9 mouse cellular contexts compared by ENCODE assay signal in the genomic region with DNA sequence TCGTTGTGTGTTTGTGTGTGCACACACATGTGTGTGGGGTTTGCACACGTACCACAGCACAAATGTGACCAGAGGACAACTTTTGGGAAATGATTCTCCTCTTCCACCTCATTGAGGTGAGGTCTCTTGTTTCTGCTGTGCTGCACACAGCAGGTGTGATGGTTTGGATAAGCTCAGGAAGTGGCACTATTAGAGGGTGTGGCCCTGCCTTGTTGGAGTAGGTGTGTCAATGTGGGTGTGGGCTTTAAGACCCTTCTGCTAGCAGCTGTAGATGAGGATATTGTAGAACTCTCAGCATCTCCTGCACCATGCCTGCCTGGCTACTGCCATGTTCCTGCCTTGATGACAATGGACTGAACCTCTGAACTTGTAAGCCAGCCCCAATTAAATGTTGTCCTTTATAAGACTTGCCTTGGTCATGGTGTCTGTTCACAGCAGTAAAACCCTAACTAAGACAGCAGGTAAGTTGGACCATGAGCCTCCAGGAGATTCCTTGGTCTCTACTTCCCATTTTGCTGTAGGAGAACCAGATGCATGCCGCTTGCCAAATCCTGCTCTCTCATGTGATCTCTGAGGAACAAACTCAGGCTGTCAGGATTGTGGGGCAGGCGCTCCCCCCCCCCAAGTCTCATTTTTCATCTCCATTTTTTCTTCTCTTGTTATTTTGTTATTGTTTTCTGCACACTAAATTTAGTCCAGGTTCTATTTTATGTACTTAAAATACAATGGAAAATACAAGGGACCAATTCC. TPM values are rescaled to one million over a fixed set of nuclear protein-coding genes. Genes with fewer than 3 reads are reported as not detected.
DNase-seq lines count a peak whose midpoint lies in the region; ATAC-seq and TF ChIP-seq lines count a peak whose summit lies in the region.
"Had no signal": no experiment of that assay in that cellular context is flagged by ENCODE, and none has a peak within 500 bp of the region (broad histone marks: within the 10 kb centered on the region; RNA-seq: fewer than 3 reads in every experiment).

No protein-coding gene starts in this region.

- no peak overlapping the region for H3K4me2 ChIP-seq in kidney, embryonic 14.5 days (replicated peaks; ENCODE audit: low read depth, low read length)
- no peak overlapping the region for H3K4me2 ChIP-seq in kidney, embryonic 16.5 days (replicated peaks; ENCODE audit: low read depth, low read length)
- H3K4me2 ChIP-seq in hindbrain, postnatal 0 days (ENCODE audit: low read depth, low read length): no peak overlapping the region
- H3K4me2 ChIP-seq in midbrain, embryonic 15.5 days: no peak overlapping the region

- H3K27me3 ChIP-seq in kidney, embryonic 14.5 days (ENCODE audit: control insufficient read depth, insufficient read depth, low read length): no peaks in the 10 kb centered on the region
- no peaks in the 10 kb centered on the region for H3K27me3 ChIP-seq in kidney, embryonic 16.5 days (ENCODE audit: insufficient read depth, low read length)
- no peaks in the 10 kb centered on the region for H3K27me3 ChIP-seq in embryonic facial prominence, embryonic 10.5 days (replicated peaks; ENCODE audit: low read depth, poor library complexity, severe bottlenecking)
- no peaks in the 10 kb centered on the region for H3K27me3 ChIP-seq in hindbrain, postnatal 0 days (ENCODE audit: insufficient read depth, low read length)
- no peaks in the 10 kb centered on the region for H3K27me3 ChIP-seq in midbrain, embryonic 15.5 days (replicated peaks)

- TF ChIP-seq CTCF in hindbrain, postnatal 0 days (IDR thresholded peaks at IDR 0.05; ENCODE audit: low read depth): no peak

- DNase-seq in embryonic facial prominence, embryonic 10.5 days (ENCODE audit: low spot score): peak; percentile 9
- DNase-seq in hindbrain, postnatal 0 days (ENCODE audit: low spot score): no peak
- DNase-seq in spleen, adult 12 weeks (ENCODE audit: low spot score): no peak
- DNase-seq in adrenal gland, postnatal 25 days: no peak
- DNase-seq: layer of hippocampus, adult 9-11 months had no signal

- no peaks in the 10 kb centered on the region for H3K4me1 ChIP-seq in kidney, embryonic 14.5 days (ENCODE audit: control insufficient read depth, insufficient read depth, low read length)
- H3K4me1 ChIP-seq in kidney, embryonic 16.5 days (ENCODE audit: insufficient read depth, low read length): no peaks in the 10 kb centered on the region
- no peaks in the 10 kb centered on the region for H3K4me1 ChIP-seq in embryonic facial prominence, embryonic 10.5 days
- H3K4me1 ChIP-seq in hindbrain, postnatal 0 days (ENCODE audit: insufficient read depth, low read length): no peaks in the 10 kb centered on the region
- no peaks in the 10 kb centered on the region for H3K4me1 ChIP-seq in midbrain, embryonic 15.5 days

- peak; percentile 20; the same call in 1 of the 2 replicates for ATAC-seq in kidney, embryonic 14.5 days (ENCODE audit: low FRiP score, low TSS enrichment)
- no peak for ATAC-seq in kidney, embryonic 16.5 days (ENCODE audit: low FRiP score, low TSS enrichment)
- 0 out of 2 replicates have a peak, but pooled peaks have one; percentile 13 for ATAC-seq in hindbrain, postnatal 0 days
- ATAC-seq in midbrain, embryonic 15.5 days (replicated peaks): 0 out of 2 replicates have a peak, but pooled peaks have one; percentile 2
- ATAC-seq: Patski had no signal

- WGBS in kidney, embryonic 14.5 days: 72% methylated on average over 4 of the region's 4 CpGs
- WGBS in kidney, embryonic 16.5 days: 77% methylated on average over 4 of the region's 4 CpGs
- WGBS in embryonic facial prominence, embryonic 10.5 days: 77% methylated on average over 4 of the region's 4 CpGs
- WGBS in hindbrain, postnatal 0 days: 77% methylated on average over 4 of the region's 4 CpGs
- WGBS in midbrain, embryonic 15.5 days: 73% methylated on average over 4 of the region's 4 CpGs

- H3K36me3 ChIP-seq in kidney, embryonic 14.5 days (ENCODE audit: control insufficient read depth, insufficient read depth, low read length): no peaks in the 10 kb centered on the region
- no peaks in the 10 kb centered on the region for H3K36me3 ChIP-seq in kidney, embryonic 16.5 days (ENCODE audit: insufficient read depth, low read length)
- no peaks in the 10 kb centered on the region for H3K36me3 ChIP-seq in embryonic facial prominence, embryonic 10.5 days (replicated peaks)
- no peaks in the 10 kb centered on the region for H3K36me3 ChIP-seq in hindbrain, postnatal 0 days (ENCODE audit: insufficient read depth, low read length)
- no peaks in the 10 kb centered on the region for H3K36me3 ChIP-seq in midbrain, embryonic 15.5 days (replicated peaks)

- no peak overlapping the region for H3K4me3 ChIP-seq in kidney, embryonic 14.5 days (ENCODE audit: low read length)
- H3K4me3 ChIP-seq in kidney, embryonic 16.5 days (ENCODE audit: low read length): no peak overlapping the region
- no peak overlapping the region for H3K4me3 ChIP-seq in embryonic facial prominence, embryonic 10.5 days
- H3K4me3 ChIP-seq in hindbrain, postnatal 0 days (ENCODE audit: low read length): no peak overlapping the region
- H3K4me3 ChIP-seq in midbrain, embryonic 15.5 days: no peak overlapping the region

- no peak overlapping the region for H3K9ac ChIP-seq in kidney, embryonic 14.5 days (ENCODE audit: low read depth, low read length)
- no peak overlapping the region for H3K9ac ChIP-seq in kidney, embryonic 16.5 days (replicated peaks; ENCODE audit: low read length)
- H3K9ac ChIP-seq in hindbrain, postnatal 0 days (replicated peaks; ENCODE audit: low read length): no peak overlapping the region
- H3K9ac ChIP-seq in midbrain, embryonic 15.5 days: no peak overlapping the region

- H3K9me3 ChIP-seq in kidney, embryonic 14.5 days (ENCODE audit: control insufficient read depth, low read length): peaks cover 51% of the 10 kb centered on the region
- H3K9me3 ChIP-seq in kidney, embryonic 16.5 days (ENCODE audit: low read length): peaks cover 63% of the 10 kb centered on the region
- peaks cover 77% of the 10 kb centered on the region for H3K9me3 ChIP-seq in embryonic facial prominence, embryonic 10.5 days
- peaks cover 67% of the 10 kb centered on the region for H3K9me3 ChIP-seq in hindbrain, postnatal 0 days (ENCODE audit: low read length)
- H3K9me3 ChIP-seq in midbrain, embryonic 15.5 days: peaks cover 54% of the 10 kb centered on the region

- H3K27ac ChIP-seq in kidney, embryonic 14.5 days (ENCODE audit: low read depth, low read length): no peak overlapping the region
- H3K27ac ChIP-seq in kidney, embryonic 16.5 days (ENCODE audit: low read length): no peak overlapping the region
- H3K27ac ChIP-seq in embryonic facial prominence, embryonic 10.5 days (replicated peaks): no peak overlapping the region
- no peak overlapping the region for H3K27ac ChIP-seq in hindbrain, postnatal 0 days
- H3K27ac ChIP-seq in midbrain, embryonic 15.5 days: no peak overlapping the region

RNA-seq across cellular contexts. Expression of a gene that starts 18.9 kb away (rescaled TPM):
- polyA plus RNA-seq in kidney, embryonic 14.5 days (2014; fragmentation: Nextera tagmentation; extraction: Ambion mirVana): not detected in 2 replicates
- polyA plus RNA-seq in kidney, embryonic 16.5 days (2015; fragmentation: Nextera tagmentation; extraction: Ambion mirVana): not detected in 2 replicates
- not detected in 2 replicates for polyA plus RNA-seq in embryonic facial prominence, embryonic 10.5 days (2016; fragmentation: Nextera tagmentation; extraction: Ambion mirVana)
- total RNA-seq in hindbrain, postnatal 0 days (2014; rRNA removed): 0.05 and 0.14 TPM in 2 replicates
- polyA plus RNA-seq in hindbrain, postnatal 0 days (2015; fragmentation: Nextera tagmentation; extraction: Ambion mirVana): 0.11 and 0.15 TPM in 2 replicates
- polyA plus RNA-seq in midbrain, embryonic 15.5 days (2015; fragmentation: Nextera tagmentation; extraction: Ambion mirVana): 0.09 and 0.10 TPM in 2 replicates
- total RNA-seq in adrenal gland, postnatal 25 days (2021): not detected in 2 replicates

RNA-seq across cellular contexts. Expression of a gene that starts 18.9 kb away (rescaled TPM):
- polyA plus RNA-seq in kidney, embryonic 14.5 days (2014; fragmentation: Nextera tagmentation; extraction: Ambion mirVana): 98.2 and 175 TPM in 2 replicates
- 168 and 187 TPM in 2 replicates for polyA plus RNA-seq in kidney, embryonic 16.5 days (2015; fragmentation: Nextera tagmentation; extraction: Ambion mirVana)
- 219 and 220 TPM in 2 replicates for polyA plus RNA-seq in embryonic facial prominence, embryonic 10.5 days (2016; fragmentation: Nextera tagmentation; extraction: Ambion mirVana)
- total RNA-seq in hindbrain, postnatal 0 days (2014; rRNA removed): 82.8 and 86.3 TPM in 2 replicates
- 47.2 and 47.7 TPM in 2 replicates for polyA plus RNA-seq in hindbrain, postnatal 0 days (2015; fragmentation: Nextera tagmentation; extraction: Ambion mirVana)
- 85.4 and 86.4 TPM in 2 replicates for polyA plus RNA-seq in midbrain, embryonic 15.5 days (2015; fragmentation: Nextera tagmentation; extraction: Ambion mirVana)
- total RNA-seq in adrenal gland, postnatal 25 days (2021): 58.4 and 64.0 TPM in 2 replicates
